Mouse (Mus musculus) testis, adult 2 months (tissue): ENCODE results near the gene Grm1.

Source experiments
- CTCF ChIP-seq: fragments of 200-500 bp; IDR thresholded peaks from 2 replicates; pipeline ENCODE4 v1.5.1; 2012; ENCODE audit warnings: low read depth, mild to moderate bottlenecking, inconsistent platforms, low read length, moderate library complexity; ENCODE audit not compliant: control insufficient read depth, insufficient read depth, insufficient replicate concordance
- POLR2A ChIP-seq: fragments of 200-500 bp; IDR thresholded peaks from 2 replicates; pipeline ENCODE4 v1.6.1; 2012; ENCODE audit warnings: low read depth, mild to moderate bottlenecking, inconsistent platforms, low read length, moderate library complexity; ENCODE audit not compliant: control insufficient read depth

- TF ChIP-seq POLR2A (no peak), CTCF (no peak)
These were observed 425.5 kb downstream of the Grm1 start for GRCm38 (mm10) chr10:10656621-10657020.
